Mouse (Mus musculus) C2C12 (cell line): Measurements from ENCODE around the gene Fastk.

ENCODE experiments used
- CTCF ChIP-seq: IDR thresholded peaks from one replicate; pipeline ENCODE4 v1.5.1; 2011; ENCODE audit not compliant: control insufficient read depth, insufficient read depth, insufficient read length
- FOSL1 ChIP-seq: IDR thresholded peaks from one replicate; pipeline ENCODE4 v1.8.0; 2011; ENCODE audit warnings: mild to moderate bottlenecking, low read length; ENCODE audit not compliant: poor library complexity, insufficient read depth, severe bottlenecking
- MAX ChIP-seq: IDR thresholded peaks from one replicate; pipeline ENCODE4 v1.6.1; 2011; ENCODE audit warnings: mild to moderate bottlenecking, control low read depth
- MYOG ChIP-seq: IDR thresholded peaks from one replicate; pipeline ENCODE4 v1.6.1; 2011; ENCODE audit not compliant: control insufficient read depth, insufficient read length; ENCODE audit errors: extremely low read depth
- USF1 ChIP-seq: IDR thresholded peaks from one replicate; pipeline ENCODE4 v1.6.1; 2011; ENCODE audit warnings: low read depth, mild to moderate bottlenecking, control low read depth, moderate library complexity

GRCm38 (mm10) chr5:24474025-24474722 is 29.1 kb upstream of the Fastk start:
- no peak for TF ChIP-seq CTCF
- no peak for TF ChIP-seq MAX
- no peak for TF ChIP-seq USF1
- no peak for TF ChIP-seq MYOG
- TF ChIP-seq FOSL1: no peak
